In the genomic region with DNA sequence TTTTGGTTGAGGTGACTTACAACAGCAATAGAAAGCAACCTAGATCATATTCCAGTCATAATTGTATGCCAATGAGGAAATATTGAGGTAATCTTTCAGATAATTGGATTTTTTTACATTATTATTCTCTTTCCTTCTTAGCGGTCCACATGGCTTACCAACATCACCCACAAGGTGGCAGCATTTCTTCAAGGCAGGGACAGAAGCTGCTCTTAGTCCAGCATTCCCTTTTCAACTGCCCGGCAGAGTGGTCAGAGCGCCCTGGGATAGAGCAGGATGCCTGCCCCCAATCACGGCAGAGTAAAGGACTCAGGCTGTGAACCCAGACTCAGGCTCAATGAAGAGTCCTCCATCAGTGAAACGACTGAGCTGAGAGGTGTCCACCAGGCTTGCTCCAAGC, we compare ENCODE assay signal across 9 mouse cellular contexts. TPM values are rescaled to one million over a fixed set of nuclear protein-coding genes. Genes with fewer than 3 reads are reported as not detected.
A peak's percentile ranks its signal among the peaks of the same experiment; 100 is the strongest.
DNase-seq lines count a peak whose midpoint lies in the region; ATAC-seq and TF ChIP-seq lines count a peak whose summit lies in the region.
"Had no signal": no experiment of that assay in that cellular context is flagged by ENCODE, and none has a peak within 500 bp of the region (broad histone marks: within the 10 kb centered on the region; RNA-seq: fewer than 3 reads in every experiment).

No protein-coding gene starts in this region.

- TF ChIP-seq POLR2A in heart, adult 2 months (IDR thresholded peaks at IDR 0.05; ENCODE audit: insufficient read depth, low read depth, low read length): no peak

- TF ChIP-seq EP300 in heart, adult 2 months (IDR thresholded peaks at IDR 0.05; ENCODE audit: insufficient read depth, low read depth, low read length): 0 out of 2 replicates have a peak, but pooled peaks have one; percentile 11

- DNase-seq in heart, adult 2 months: peak; percentile 46 to 74
- peak; percentile 89 for DNase-seq in NIH3T3 (ENCODE audit: low read depth)
- peak; percentile 50 for DNase-seq in cerebellum, adult 9-11 months
- DNase-seq in frontal cortex, postnatal 25 days (ENCODE audit: low spot score in 2 of 2): peak; percentile 54 to 57
- peak; percentile 24 for DNase-seq in layer of hippocampus, adult 9-10 months (ENCODE audit: low spot score)
- peak; percentile 50 to 74 for DNase-seq in lung, postnatal 4 days
- peak; percentile 48 for DNase-seq in splenic B cell, adult 2 months (ENCODE audit: low read depth, low spot score)

- ATAC-seq in heart, embryonic 12.5 days (ENCODE audit: insufficient number of reproducible peaks, low FRiP score): no peak

- H3K4me1 ChIP-seq in heart, adult 2 months (ENCODE audit: control insufficient read depth, insufficient read depth, low read length): no peaks in the 10 kb centered on the region
- peaks cover 17% of the 10 kb centered on the region for H3K4me1 ChIP-seq in heart, embryonic 12.5 days (replicated peaks)
- H3K4me1 ChIP-seq: liver, embryonic 15.5 days had no signal

- no peaks in the 10 kb centered on the region for H3K36me3 ChIP-seq in heart, adult 2 months (ENCODE audit: control insufficient read depth, insufficient read depth, low read length)
- H3K36me3 ChIP-seq in heart, embryonic 12.5 days: no peaks in the 10 kb centered on the region
- no peaks in the 10 kb centered on the region for H3K36me3 ChIP-seq in splenic B cell, adult 2 months (ENCODE audit: control insufficient read depth, insufficient read depth, low read length, poor library complexity, severe bottlenecking)
- H3K36me3 ChIP-seq: liver, embryonic 15.5 days had no signal

- 1% methylated on average over 5 of the region's 5 CpGs for WGBS in heart, adult 2 months
- WGBS in heart, embryonic 12.5 days: 1% methylated on average over 5 of the region's 5 CpGs

- intact Hi-C loops in heart, adult 2 months (cut with DNase I): loop anchor here (1.0 kb wide), 2 partner anchors 40 to 190 kb away; no protein-coding TSS in a partner anchor

- no peak overlapping the region for H3K4me3 ChIP-seq in heart, adult 2 months
- H3K4me3 ChIP-seq in heart, embryonic 12.5 days: no peak overlapping the region
- H3K4me3 ChIP-seq: liver, embryonic 15.5 days had no signal

- H3K79me2 ChIP-seq in heart, adult 2 months (replicated peaks; ENCODE audit: control insufficient read depth, insufficient read depth, low read length): no peaks in the 10 kb centered on the region

- TF ChIP-seq CTCF in heart, adult 2 months (IDR thresholded peaks at IDR 0.05): peak; percentile 88

- H3K27me3 ChIP-seq in heart, adult 2 months (ENCODE audit: control insufficient read depth, insufficient read depth, low read length): peaks cover 4% of the 10 kb centered on the region
- H3K27me3 ChIP-seq in heart, embryonic 12.5 days (replicated peaks): peaks cover 85% of the 10 kb centered on the region
- H3K27me3 ChIP-seq in splenic B cell, adult 2 months (ENCODE audit: control insufficient read depth, insufficient read depth, low read length, poor library complexity, severe bottlenecking): no peaks in the 10 kb centered on the region

- no peak overlapping the region for H3K9ac ChIP-seq in heart, adult 2 months (ENCODE audit: low read depth, low read length)
- no peak overlapping the region for H3K9ac ChIP-seq in heart, embryonic 12.5 days
- H3K9ac ChIP-seq: liver, embryonic 15.5 days had no signal

- H3K27ac ChIP-seq in heart, adult 2 months: no peak overlapping the region
- H3K27ac ChIP-seq in heart, embryonic 12.5 days (ENCODE audit: poor library complexity, severe bottlenecking): no peak overlapping the region
- H3K27ac ChIP-seq: liver, embryonic 15.5 days had no signal

- H3K4me2 ChIP-seq in heart, embryonic 12.5 days: no peak overlapping the region
- H3K4me2 ChIP-seq: liver, embryonic 15.5 days had no signal

- no peaks in the 10 kb centered on the region for H3K9me3 ChIP-seq in heart, embryonic 12.5 days (replicated peaks)
- H3K9me3 ChIP-seq: liver, embryonic 15.5 days had no signal

RNA-seq across cellular contexts. Expression of gene Cpz, which starts 1.8 kb away (rescaled TPM):
- under 1 TPM; 0.39 to 0.50 TPM for total RNA-seq in heart, adult 2 months (2021)
- 2.2 and 2.3 TPM in 2 replicates for polyA plus RNA-seq in heart, adult 2 months (2012; rRNA removed)
- polyA plus RNA-seq in heart, embryonic 12.5 days (2016; fragmentation: Nextera tagmentation; extraction: Ambion mirVana): 5.8 and 6.0 TPM in 2 replicates

RNA-seq across cellular contexts. Expression of gene Trmt44, which starts 51.1 kb away (rescaled TPM):
- total RNA-seq in heart, adult 2 months (2021): 1 to 10 TPM; 1.9 to 2.0 TPM
- polyA plus RNA-seq in heart, adult 2 months (2012; rRNA removed): 1.7 and 2.0 TPM in 2 replicates
- 5.1 and 5.7 TPM in 2 replicates for polyA plus RNA-seq in heart, embryonic 12.5 days (2016; fragmentation: Nextera tagmentation; extraction: Ambion mirVana)

RNA-seq across cellular contexts. Expression of gene Acox3, which starts 59.1 kb away (rescaled TPM):
- 10 to 100 TPM; 21.8 to 28.3 TPM for total RNA-seq in heart, adult 2 months (2021)
- polyA plus RNA-seq in heart, adult 2 months (2012; rRNA removed): 22.5 and 25.5 TPM in 2 replicates
- 10.6 and 12.4 TPM in 2 replicates for polyA plus RNA-seq in heart, embryonic 12.5 days (2016; fragmentation: Nextera tagmentation; extraction: Ambion mirVana)

Comparison
In these comparisons a context has a peak if more than half of its experiments do, and no peak if none do; other contexts are left out.
1. DNase-seq: peak in every context shown above with its lines; median percentile 89 in NIH3T3; 62 in lung, postnatal 4 days; 60 in heart, adult 2 months; 56 in frontal cortex, postnatal 25 days; 50 in cerebellum, adult 9-11 months; 48 in splenic B cell, adult 2 months; 24 in layer of hippocampus, adult 9-10 months.